Mouse (Mus musculus): ENCODE data around the gene Prkar2a. TPM values are rescaled to one million over a fixed set of nuclear protein-coding genes. Genes with fewer than 3 reads are reported as not detected.

Prkar2a gene
- polyA plus RNA-seq, 1 experiment = 18.3 TPM

DNA sequence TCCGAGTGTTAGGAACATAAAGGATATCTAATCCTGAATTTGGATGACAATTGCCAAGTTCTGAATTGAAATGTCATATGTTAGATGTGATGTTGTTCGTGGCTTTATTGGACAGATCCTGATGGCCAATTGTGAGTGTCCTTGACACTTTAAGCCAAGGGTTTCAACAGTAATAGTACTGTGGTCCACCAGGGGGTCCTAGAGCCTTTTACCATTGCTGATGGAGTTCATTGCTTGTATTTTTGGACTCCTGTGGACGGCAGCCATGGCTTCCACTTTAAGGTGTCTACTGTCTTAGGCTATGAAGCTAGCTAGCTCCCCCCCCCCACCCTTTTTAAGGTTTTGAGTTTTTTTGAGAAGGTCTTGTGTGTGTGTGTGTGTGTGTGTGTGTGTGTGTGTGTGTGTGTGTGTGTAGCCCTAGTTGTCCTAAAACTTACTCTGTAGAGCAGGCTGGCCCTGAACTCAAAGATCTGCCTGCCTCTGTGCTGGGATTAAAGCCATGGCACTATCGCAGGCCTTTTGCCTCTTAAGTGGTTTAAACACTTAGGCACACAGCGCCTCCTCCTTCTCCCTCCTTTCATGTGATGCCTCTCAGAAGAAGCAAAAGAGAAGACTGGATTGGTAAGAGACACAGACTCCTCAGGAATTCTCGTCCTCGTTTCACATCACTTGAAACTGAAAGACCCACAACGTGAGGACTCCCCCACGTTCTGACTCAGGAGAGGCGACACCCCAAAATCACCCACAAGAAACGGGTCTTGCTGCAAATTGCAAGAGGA is 63.2 kb downstream of the Prkar2a start:
- no peak for DNase-seq (ENCODE audit: low read depth)

DNA sequence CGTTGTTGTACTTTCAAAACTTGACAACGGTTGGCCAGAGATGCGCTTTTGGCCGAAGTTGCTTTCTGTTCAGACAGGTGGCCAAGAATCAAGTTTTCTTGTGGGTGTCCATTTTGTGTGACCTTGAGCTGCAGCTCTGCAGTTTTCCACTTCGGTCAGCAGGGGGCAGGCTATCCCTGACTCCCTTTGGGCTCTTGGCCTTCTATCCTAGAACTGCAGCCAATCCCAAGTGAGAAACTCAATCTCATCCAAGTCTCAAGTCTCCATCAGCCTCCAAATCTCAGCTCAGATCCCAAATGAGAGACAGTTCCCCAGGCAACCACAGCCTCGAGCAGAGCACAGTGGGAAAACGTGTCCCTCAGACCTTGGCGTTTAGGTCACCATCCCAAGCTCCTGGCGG is 64.2 kb downstream of the Prkar2a start:
- DNase-seq (ENCODE audit: low read depth) = no peak

DNA sequence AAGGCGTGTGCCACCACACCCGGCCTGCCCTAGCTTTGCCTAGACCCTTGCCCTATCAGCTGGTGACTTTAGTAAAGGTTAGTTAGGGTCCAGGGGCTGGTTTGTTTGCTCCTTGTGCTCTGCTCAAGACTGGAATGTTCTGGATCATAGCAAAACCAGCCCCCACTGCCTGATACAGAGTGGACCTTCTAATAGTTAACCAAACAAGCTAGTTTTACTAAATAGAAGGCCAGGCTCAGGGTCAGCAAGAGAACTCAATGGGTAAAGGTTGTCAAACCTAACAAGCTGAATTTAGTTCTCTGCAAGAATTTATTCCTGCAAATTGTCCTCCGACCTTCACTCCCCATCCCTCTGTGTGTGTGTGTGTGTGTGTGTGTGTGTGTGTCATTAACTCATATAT is 64.9 kb downstream of the Prkar2a start:
- DNase-seq (ENCODE audit: low read depth) = no peak

DNA sequence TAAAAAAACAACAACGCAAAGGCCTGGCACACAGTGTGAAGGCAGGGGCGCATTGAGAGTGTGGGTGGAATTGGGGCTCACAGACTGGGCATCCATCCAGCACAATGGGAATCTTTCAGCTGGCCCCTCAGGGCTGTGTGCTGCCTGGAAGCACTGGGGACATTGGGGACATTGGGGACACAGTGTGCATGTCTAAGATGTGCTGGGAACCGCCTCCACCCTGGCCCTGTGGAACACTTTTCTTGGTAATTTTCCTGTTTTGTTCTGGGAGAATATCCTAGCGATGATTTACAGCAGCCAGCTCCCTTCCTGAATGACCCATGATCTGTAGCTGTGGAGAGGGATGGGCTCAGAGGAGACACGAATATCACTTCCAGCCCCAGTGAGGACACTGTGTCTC is 65.3 kb downstream of the Prkar2a start:
- no peak for DNase-seq (ENCODE audit: low read depth)

DNA sequence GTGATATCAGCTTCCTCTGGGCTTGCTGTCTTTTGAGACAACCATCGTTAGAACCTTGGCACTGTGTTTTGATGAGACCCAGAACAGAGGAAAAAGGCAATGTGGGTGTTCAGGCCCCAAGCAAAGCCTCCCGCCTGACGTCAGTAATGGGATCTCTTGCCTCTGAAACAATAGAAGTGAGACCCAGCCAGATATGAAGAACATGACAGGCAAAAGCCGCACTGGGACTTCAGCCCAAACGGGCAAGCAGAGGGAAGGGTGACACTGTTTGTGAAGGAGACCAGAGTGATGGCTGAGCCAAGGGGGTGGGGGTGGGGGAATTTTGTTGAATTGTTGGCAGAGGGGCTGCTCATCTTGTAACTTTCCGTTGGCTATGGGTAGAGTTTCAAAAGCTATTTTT is 68.3 kb downstream of the Prkar2a start:
- no peak for DNase-seq (ENCODE audit: low read depth)

DNA sequence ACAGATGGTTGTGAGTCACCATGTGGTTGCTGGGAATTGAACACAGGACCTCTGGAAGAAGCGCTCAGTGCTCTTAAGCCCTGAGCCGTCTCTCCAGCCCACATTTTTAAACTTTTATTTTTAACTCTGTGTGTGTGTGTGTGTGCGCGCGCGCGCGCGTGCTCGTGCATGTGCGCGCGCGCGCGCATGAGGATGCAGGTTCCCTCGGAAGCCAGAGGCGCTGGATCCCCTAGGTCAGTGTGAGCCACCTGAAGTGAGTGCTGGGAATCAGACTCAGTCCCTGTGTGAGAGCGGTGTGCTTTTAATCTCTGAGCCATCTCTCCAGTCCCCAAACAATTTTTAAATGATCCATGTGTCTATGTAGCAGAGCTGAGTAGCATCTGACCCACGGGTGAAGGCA is 70.0 kb downstream of the Prkar2a start:
- DNase-seq (ENCODE audit: low read depth) = no peak

DNA sequence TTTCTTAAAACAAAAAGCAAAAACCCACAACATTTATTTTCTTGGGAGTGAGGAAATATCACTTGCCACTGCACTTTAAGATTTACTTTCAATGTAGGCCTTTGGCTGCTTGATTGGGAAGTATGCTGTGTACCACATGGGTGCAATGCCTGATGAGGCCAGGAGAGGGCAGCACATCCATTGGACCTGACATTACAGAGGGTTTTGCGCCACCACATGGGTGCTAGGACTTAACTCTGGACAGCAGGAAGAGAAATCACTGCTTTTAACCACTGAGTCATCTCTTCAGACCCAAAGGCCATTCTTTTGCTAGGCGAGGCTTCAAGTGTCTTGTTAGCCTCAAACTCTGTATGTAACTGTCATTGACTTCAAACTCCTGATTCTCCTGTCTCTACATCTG is 70.7 kb downstream of the Prkar2a start:
- no peak for DNase-seq (ENCODE audit: low read depth)

DNA sequence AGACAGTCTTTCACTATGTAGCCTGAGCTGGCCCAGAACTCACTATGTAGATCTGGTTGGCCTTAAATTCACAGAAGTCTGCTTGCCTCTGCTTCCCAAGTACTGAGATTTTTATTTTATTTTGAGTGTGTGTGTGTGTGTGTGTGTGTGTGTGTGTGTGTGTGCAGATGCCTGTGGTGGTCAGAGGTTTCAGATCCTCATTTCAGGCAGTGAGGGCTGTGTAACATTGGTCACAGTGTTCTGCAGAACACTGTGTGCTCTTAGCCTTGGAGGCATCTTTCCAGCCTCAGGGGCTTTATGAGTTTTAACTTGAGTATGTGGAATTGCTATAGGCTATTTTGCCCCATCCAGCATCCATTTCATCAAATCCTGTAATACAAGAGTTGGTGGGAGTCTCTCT is 72.4 kb downstream of the Prkar2a start:
- DNase-seq (ENCODE audit: low read depth) = no peak

DNA sequence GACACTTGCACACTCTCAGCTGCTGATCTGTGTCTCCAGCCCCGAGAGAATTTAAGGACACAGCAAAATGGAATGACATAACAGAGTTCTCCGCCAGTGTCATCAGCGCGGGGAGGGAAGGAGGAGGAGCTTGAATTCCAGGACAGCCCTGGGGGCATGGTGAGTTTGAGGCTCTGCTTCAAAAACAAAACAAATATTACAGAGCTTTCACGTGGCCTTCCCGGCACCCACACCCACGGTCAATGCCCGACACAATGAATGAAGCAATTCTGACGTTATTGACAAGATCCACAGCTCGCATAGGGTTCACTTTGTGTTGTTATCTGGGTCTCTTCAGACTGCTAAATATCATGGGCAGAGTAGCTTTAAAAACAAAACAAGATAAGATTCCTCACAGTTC is 75.9 kb downstream of the Prkar2a start:
- DNase-seq (ENCODE audit: low read depth) = no peak

DNA sequence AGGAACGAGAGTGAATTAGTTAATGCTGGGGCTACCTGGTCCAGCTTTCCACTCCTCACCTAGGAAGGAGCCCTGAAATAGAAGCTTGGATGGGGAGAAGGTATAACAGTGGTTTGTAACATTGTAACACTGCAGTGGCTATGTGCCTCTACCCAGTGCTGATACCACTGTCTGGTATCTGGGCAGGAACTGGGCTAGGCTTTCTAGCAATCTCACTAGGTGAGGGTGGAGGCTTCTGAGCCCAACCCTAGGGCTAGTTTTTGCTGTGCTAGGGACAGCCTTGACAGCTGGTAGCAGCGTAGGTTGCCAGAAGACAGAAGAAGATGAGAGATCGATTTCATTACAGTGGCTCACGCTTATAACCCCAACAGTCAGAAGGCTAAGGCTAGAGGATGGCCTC is 87.5 kb downstream of the Prkar2a start:
- DNase-seq (ENCODE audit: low read depth) = no peak

DNA sequence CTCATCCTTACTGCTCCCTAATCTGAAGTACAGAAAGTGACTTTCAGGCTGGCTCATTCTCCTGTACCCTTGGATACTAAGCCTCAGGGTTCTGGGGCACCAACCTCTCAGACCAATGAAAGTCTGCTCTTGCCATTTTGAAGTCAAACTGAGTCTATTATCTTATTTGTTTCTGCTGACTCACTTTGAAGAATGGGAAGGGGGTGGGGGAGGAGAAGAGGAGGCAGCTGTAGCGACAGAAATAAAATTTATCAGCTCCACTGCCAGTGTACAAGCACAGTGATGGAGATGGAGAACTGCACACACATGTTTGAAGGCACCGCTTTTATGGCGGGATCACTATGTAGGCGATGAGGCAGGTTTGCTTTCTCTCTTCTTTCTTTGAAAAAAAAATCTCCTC is 88.2 kb downstream of the Prkar2a start:
- no peak for DNase-seq (ENCODE audit: low read depth)

DNA sequence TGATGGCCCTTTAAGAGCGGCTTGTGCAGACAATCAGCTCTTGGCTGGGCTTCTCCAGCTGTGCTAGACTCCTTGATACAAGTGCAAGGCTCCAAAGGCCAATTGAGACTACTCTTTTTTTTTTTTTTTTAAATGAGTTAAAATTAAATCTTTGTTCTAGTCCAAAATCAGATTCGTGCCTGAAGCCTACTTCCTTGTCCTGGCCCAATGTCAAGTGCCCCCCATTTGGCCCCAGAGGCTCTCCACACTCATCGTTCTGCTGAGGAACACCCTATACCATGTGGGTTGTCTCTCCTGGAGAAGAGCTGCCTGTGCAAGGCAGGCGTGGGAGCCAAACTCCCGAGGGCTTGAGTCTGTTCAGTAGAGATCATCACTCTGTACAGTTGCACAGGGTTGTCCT is 91.8 kb downstream of the Prkar2a start:
- no peak for DNase-seq (ENCODE audit: low read depth)

DNA sequence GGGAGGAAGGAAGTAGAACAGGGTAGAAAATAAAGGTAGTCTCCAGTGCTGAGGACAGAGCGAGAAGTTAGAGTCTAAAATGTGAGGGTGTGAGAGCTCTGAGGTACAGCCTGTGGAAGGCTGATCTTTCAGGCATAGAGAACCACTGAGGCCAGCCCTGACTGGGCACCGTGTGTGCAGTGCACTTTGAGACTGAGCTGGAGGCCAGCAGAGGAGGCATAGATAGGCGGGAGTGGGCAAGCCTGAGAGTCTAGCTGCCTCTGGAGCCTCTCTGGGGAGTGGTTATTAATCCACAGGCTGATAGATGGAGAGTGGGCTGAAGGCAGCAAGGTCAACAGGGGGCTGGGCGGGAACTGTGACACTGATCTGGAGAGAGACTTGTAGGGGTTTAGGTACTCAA is 92.8 kb downstream of the Prkar2a start:
- no peak for DNase-seq (ENCODE audit: low read depth)

DNA sequence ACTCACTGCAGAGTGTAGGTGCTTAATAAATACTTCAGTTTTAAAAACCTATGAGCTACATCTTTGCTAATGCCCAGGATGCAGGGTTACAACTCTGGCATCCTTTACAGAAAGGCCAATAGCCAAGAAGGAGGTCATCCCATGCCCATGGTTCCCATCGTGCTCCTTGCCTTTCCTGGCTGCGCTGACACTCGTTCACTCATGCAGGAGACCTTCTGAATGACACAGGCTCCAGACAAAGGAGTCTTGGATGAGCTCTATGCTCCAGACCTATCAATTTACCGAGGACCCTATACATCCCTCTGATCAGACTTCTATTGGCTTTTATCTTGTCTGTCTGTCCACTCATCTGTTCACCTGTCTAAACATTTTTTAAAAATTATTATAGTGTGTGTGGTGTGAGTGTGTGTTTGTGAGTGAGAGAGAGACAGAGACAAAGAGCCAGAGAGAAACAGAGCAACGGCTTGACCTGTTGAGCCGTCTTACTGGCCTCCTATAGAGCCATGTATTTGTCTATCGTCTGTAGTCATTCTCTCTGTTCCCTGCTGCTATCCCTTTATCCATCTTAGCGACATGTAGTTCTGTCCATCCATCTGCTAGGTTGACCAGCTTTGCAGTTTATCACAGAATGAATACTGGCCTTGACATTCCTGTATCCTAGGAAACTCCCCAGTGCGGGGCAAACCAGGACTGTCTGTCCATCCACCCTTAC is 93.9 kb downstream of the Prkar2a start:
- DNase-seq (ENCODE audit: low read depth) = no peak

DNA sequence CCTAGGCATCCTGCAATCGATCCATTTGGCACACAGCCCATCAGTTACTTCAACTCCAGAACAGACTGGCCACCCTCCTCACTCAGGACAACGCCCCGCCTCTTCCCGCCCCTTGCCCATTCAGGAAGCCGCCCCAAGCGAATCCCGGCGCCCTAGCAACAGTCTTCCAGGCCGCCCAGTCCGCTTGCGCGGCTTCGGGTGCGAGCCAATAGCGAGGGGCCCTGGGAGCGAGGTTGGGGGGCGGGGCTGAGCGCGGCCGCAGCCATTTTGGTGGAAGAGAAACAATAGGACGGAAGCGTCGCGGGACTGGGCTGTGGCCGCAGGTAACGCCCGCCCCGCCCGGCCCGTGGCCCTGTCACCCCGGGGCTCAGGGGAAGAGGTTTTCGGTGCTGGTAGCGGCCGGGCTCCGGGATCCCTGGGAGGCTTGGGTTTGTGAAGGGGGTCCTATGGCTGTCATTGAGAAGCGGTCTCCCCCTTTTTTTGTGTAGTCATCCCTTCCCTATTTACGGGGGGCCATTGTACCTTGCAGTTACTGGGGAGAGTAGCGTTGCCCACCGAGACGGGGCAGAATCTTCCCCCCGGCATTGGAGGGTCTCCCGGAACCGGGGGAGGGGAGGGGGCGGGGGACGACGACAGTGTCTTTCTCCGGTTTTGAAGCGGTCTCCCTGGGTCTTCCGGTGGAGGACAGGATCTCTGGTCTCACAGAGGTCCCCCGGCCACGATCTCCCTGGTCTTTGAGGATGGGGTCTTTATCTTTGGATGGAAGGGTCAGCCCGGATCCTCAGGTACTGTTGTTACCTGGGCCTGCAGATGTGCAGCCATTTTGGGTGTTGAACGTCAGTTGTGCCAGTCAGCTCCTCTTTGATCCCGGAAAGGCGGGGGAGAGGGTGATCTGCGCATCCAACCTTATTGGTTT is 94.7 kb downstream of the Prkar2a start, which contains the start of gene Ip6k2:
Ip6k2 (plus strand) TSS at position 249 of the 916 bp plus-strand sequence.
- DNase-seq (ENCODE audit: low read depth) = no peak

DNA sequence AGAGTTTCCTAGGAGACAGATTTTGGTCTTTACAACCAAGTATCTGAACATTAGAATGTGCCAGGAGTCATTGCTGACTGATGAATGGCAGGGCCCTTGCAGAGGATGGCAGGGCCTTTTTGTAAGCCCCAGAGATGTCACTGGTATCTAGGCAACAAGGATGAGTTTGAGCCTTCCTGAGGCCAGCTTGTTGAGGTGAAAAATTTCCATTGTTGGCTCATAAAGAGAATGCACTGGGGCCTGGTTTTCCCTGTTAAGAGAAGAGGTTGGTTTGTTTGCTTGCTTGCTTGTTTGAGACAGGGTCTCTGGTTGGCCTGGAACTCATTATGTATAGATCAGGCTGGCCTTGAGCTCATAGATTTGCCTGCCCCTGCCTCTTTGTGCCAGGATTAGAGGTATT is 96.3 kb downstream of the Prkar2a start:
- no peak for DNase-seq (ENCODE audit: low read depth)

DNA sequence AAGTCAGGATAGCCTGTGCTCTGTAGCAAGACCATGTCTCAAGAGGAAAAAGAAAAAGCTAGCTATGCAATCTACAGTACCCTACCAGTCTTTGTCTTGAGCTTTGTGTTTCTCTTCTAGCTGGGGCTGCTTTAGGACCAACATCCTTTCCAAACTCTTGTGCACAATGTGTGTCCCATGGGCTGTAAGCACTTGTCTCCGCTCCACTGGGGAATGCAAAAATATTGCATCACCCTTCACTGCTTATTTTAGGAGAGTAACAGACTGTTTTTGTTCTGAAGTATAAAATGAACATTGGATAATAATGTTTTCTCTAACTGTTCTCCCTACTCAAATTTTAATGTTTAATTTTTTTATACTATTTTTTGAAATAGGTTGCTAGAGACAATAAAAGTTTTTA is 97.4 kb downstream of the Prkar2a start:
- no peak for DNase-seq (ENCODE audit: low read depth)

DNA sequence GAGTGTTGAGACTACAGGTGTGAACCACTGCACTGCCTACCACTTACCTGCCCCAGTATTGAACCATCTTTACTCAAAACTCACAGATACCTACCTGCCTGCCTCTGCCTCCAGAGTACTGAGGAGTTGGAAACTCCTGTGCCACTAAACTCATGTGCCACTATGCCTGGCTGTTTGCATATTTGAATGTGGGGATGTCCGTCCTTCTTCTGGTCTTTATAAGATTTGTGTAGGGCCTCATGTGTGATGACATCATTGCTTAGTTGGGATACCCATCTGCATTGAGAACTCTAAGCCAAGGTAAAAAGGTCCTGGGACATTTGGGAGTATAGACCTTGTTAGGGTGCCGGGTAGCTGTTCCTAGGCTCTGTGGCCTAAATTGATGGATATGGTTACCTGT is 98.0 kb downstream of the Prkar2a start:
- no peak for DNase-seq (ENCODE audit: low read depth)

DNA sequence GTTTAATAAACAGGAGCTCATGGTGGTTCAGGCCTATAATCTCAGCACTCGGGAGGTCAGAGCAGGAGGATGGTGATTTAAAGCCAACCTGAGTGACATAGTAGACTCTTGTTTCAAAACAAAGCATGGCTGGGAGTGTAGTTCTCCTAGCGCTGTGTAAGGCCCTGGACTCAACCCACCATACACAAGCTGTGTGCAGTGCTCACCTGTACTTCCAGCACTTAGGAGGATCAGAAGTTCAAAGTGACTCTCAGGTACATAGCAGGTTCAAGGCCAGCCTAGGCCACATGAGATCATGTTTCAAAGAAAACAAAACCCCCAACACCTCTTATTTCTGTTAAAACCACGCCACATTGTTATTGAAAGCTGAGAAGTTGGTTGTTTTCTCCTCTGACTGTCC is 99.6 kb downstream of the Prkar2a start:
- DNase-seq (ENCODE audit: low read depth) = no peak

DNA sequence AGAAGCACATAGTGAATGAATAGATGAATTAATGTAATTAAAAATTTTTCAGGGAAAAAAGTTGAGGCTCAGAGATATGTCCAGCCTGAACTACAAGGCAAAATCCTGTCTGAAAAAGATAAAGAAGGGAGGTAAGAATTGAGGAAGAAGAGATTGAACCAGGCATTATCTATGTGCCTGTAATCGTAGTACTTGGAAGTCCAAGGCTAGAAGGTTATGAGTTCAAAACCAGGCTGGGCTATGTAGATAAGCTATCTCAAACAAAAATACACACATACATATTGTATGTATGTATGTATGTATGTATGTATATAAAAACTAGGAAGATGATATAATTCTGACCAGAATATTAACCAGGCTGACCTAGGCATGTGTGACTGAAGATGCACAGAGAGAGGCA is 103.2 kb downstream of the Prkar2a start:
- no peak for DNase-seq (ENCODE audit: low read depth)

DNA sequence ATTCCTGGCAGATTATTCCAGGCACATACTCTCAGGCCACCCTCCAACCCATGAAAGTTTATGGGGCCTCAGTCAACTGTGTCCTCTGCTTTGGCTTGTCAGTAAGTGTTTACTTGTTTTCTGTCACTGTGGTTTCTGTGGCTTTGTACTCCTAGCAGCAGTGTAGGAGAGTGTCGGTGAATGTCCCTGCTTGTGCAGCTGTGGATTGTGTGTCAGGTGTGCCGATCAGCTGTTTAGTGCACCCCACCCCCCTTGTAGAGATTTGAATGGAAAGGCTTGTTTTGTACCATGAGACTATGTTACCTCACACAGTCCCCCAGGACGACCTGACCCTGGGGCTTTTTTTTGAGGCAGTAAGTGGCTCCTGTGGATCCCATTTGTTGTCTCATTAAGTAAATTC is 103.6 kb downstream of the Prkar2a start:
- DNase-seq (ENCODE audit: low read depth) = no peak

DNA sequence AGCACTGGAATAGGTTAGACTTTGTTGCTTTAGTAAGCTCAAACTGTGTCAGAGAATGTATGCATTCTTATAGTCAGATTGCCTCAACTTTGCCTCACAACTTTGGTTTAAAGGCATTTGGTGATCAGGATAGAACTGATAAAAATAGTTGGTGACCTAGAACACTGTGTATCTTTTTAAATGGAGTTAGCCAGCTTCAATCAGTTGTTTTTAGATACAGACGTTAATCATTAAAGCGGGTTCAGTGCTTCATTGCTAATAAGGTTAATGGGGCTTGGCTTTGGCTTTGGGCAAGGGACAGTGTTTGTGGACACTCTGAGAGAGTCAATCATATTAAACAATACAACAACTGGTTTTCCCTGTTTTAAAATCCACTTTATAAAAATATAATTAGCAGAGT is 106.2 kb downstream of the Prkar2a start:
- no peak for DNase-seq (ENCODE audit: low read depth)
